Mouse (Mus musculus): ENCODE data around the gene Ncmap.

DNA sequence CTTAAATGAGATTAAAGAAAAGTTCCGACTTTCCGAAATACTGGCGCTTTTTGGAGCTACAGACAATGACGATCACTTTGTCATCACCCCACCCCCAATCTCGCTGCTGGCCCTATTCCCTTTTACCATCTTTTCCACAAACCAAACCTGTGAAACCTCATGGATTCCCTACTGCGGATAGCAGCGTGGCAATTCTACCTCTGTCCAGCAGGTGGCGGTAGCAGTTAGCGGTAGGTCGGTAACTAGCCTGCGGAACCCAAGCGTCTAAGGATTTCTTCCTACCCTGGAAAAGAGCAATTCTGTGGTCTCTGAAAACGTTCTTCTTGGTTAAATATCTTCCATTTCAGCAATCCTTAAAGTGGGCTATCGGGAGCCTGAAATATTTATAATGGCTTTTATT lies 15.7 kb downstream of the Ncmap start:
- TF ChIP-seq CTCF (IDR thresholded peaks at IDR 0.05; ENCODE audit: low read depth, low read length) (peak; percentile 79), GATA1 (IDR thresholded peaks at IDR 0.05; ENCODE audit: borderline replicate concordance, low read length) (no peak)
